Mouse (Mus musculus): ENCODE results near the gene Wasf2. TPM values are rescaled to one million over a fixed set of nuclear protein-coding genes. Genes with fewer than 3 reads are reported as not detected.

Gene Wasf2
- total RNA-seq, 1 experiment from 2014 or later: 85.9 TPM

- ATAC-seq (replicated peaks; ENCODE audit: insufficient number of reproducible peaks, low FRiP score, low TSS enrichment, poor library complexity, severe bottlenecking): no peak
These were observed 113.2 kb downstream of the Wasf2 start for GRCm38 (mm10) chr4:133243538-133243937.

- no peak for ATAC-seq (replicated peaks; ENCODE audit: insufficient number of reproducible peaks, low FRiP score, low TSS enrichment, poor library complexity, severe bottlenecking)
These were observed 114.0 kb downstream of the Wasf2 start for GRCm38 (mm10) chr4:133244289-133244688.

GRCm38 (mm10) chr4:133247072-133247471 is 116.8 kb downstream of the Wasf2 start:
- no peak for ATAC-seq (replicated peaks; ENCODE audit: insufficient number of reproducible peaks, low FRiP score, low TSS enrichment, poor library complexity, severe bottlenecking)

- no peak for ATAC-seq (replicated peaks; ENCODE audit: insufficient number of reproducible peaks, low FRiP score, low TSS enrichment, poor library complexity, severe bottlenecking)
These were observed 117.6 kb downstream of the Wasf2 start for GRCm38 (mm10) chr4:133247806-133248449.

Other genes with a start within 250 kb of the Wasf2 start
- 64.8 to 81.4 TPM (median 73.4 TPM) in 3 replicates for gene Stx12, start 246.0 kb upstream of the Wasf2 start, total RNA-seq (2017)
- 27.3 to 53.5 TPM (median 33.8 TPM) in 3 replicates for gene Fam76a, start 207.9 kb upstream of the Wasf2 start, total RNA-seq (2017)
- gene Fgr, start 156.4 kb upstream of the Wasf2 start, total RNA-seq (2017): 266 TPM in 3 replicates
- 2.8 to 13.7 TPM (median 3.3 TPM) in 3 replicates for gene Ahdc1, start 119.2 kb upstream of the Wasf2 start, total RNA-seq (2017)
- not detected in 3 replicates for gene Cd164l2, start 81.6 kb downstream of the Wasf2 start, total RNA-seq (2017)
- gene Gpr3, start 82.0 kb downstream of the Wasf2 start, total RNA-seq (2017): not detected in 3 replicates
- 0.87 to 12.3 TPM (median 3.8 TPM) in 3 replicates for gene Map3k6, start 110.3 kb downstream of the Wasf2 start, total RNA-seq (2017)
- 1.4 to 7.1 TPM (median 4.4 TPM) in 3 replicates for gene Sytl1, start 132.6 kb downstream of the Wasf2 start, total RNA-seq (2017)
- 13.8 to 25.7 TPM (median 19.1 TPM) in 3 replicates for gene Tmem222, start 147.3 kb downstream of the Wasf2 start, total RNA-seq (2017)
- gene Wdtc1, start 223.0 kb downstream of the Wasf2 start, total RNA-seq (2017): 10.9 to 11.7 TPM (median 11.3 TPM) in 3 replicates
- gene Slc9a1, start 239.2 kb downstream of the Wasf2 start, total RNA-seq (2017): 7.0 to 24.9 TPM (median 10.2 TPM) in 3 replicates